Mouse (Mus musculus) megakaryocyte, embryonic 14.5 days (primary cell): ENCODE results near the gene Gm10638.

ENCODE experiments used
- FLI1 ChIP-seq: IDR thresholded peaks from 2 replicates; pipeline ENCODE4 v1.6.1; 2012; ENCODE audit warnings: low read length, inconsistent platforms, mixed read lengths
- GATA1 ChIP-seq: IDR thresholded peaks from 3 replicates; pipeline ENCODE4 v1.6.1; 2012; ENCODE audit warnings: mixed read lengths, low read length, inconsistent platforms, borderline replicate concordance

GRCm38 (mm10) chr8:86756948-86757733 is 11.6 kb downstream of the Gm10638 start:
- TF ChIP-seq FLI1 (no peak), GATA1 (no peak)
